Mouse (Mus musculus) myocyte (in vitro differentiated cells): ENCODE measurements around the gene Hps4.

ENCODE experiments used
- CEBPB ChIP-seq: IDR thresholded peaks from 2 replicates; pipeline ENCODE4 v1.6.1; 2011; ENCODE audit warnings: mild to moderate bottlenecking, moderate library complexity; ENCODE audit not compliant: poor library complexity, insufficient read depth, severe bottlenecking
- E2F4 ChIP-seq: IDR thresholded peaks from one replicate; pipeline ENCODE4 v1.6.1; 2011; ENCODE audit warnings: mild to moderate bottlenecking, control low read depth, moderate library complexity; ENCODE audit not compliant: insufficient read depth
- MAX ChIP-seq: IDR thresholded peaks from one replicate; pipeline ENCODE4 v1.6.1; 2011; ENCODE audit warnings: low read depth, mild to moderate bottlenecking, control low read depth
- MYOD1 ChIP-seq, 3 experiments: IDR thresholded peaks; one replicate each; pipeline ENCODE4 v1.6.1; 2011; ENCODE audit warnings: control low read depth in 2 of 3, low read depth in 2 of 3, mild to moderate bottlenecking in 2 of 3, moderate library complexity in 1 of 3; ENCODE audit not compliant: insufficient read length in 2 of 3, control insufficient read depth in 1 of 3
- MYOG ChIP-seq, 3 experiments: IDR thresholded peaks; one replicate each; pipeline ENCODE4 v1.6.1; 2011; ENCODE audit warnings: control low read depth in 2 of 3, low read depth in 2 of 3, mild to moderate bottlenecking in 2 of 3; ENCODE audit not compliant: insufficient read length in 2 of 3, control insufficient read depth in 1 of 3, insufficient read depth in 1 of 3
- POLR2A ChIP-seq: IDR thresholded peaks from one replicate; pipeline ENCODE4 v1.6.1; 2011; ENCODE audit warnings: low read depth, mild to moderate bottlenecking, control low read depth, moderate library complexity; ENCODE audit not compliant: insufficient read length
- POLR2AphosphoS2 ChIP-seq: IDR thresholded peaks from one replicate; pipeline ENCODE4 v1.6.1; 2011; ENCODE audit warnings: low read depth, control low read depth; ENCODE audit not compliant: insufficient read length
- TCF12 ChIP-seq: IDR thresholded peaks from one replicate; pipeline ENCODE4 v1.6.1; 2011; ENCODE audit warnings: mild to moderate bottlenecking, control low read depth; ENCODE audit not compliant: poor library complexity, insufficient read depth, severe bottlenecking
- TCF3 ChIP-seq: IDR thresholded peaks from one replicate; pipeline ENCODE4 v1.6.1; 2011; ENCODE audit warnings: low read depth, control low read depth; ENCODE audit not compliant: insufficient read length
- USF1 ChIP-seq: IDR thresholded peaks from one replicate; pipeline ENCODE4 v1.6.1; 2011; ENCODE audit warnings: low read depth, mild to moderate bottlenecking, control low read depth, moderate library complexity

- TF ChIP-seq MAX, result no peak
- no peak for TF ChIP-seq MYOG (IDR thresholded peaks at IDR 0.05; ENCODE audit: control insufficient read depth in 1 of 3, insufficient read depth in 1 of 3, insufficient read length in 2 of 3, low read depth in 2 of 3)
- TF ChIP-seq POLR2AphosphoS2, result no peak
- TF ChIP-seq POLR2A, result no peak
- no peak for TF ChIP-seq USF1
- TF ChIP-seq TCF3, result no peak
- no peak for TF ChIP-seq TCF12
- no peak for TF ChIP-seq MYOD1 (IDR thresholded peaks at IDR 0.05; ENCODE audit: control insufficient read depth in 1 of 3, insufficient read length in 2 of 3, low read depth in 2 of 3)
- TF ChIP-seq CEBPB, result no peak
- TF ChIP-seq E2F4, result no peak
Observed at GRCm38 (mm10) chr5:112339215-112339614, 3.7 kb upstream of the Hps4 start.
